Mouse (Mus musculus): ENCODE measurements around the gene Prss46.

GRCm38 (mm10) chr9:110874660-110875191, 30.4 kb downstream of the Prss46 start:
- no peak for TF ChIP-seq POLR2A (IDR thresholded peaks at IDR 0.05; ENCODE audit: borderline replicate concordance, control insufficient read depth, low read depth, low read length)
- no peak for TF ChIP-seq CTCF (IDR thresholded peaks at IDR 0.05; ENCODE audit: control insufficient read depth, insufficient read depth, low read length)

All from bone marrow, adult 2 months (tissue).